Mouse (Mus musculus) lung, postnatal 10 days (tissue): ENCODE measurements at regions not wholly inside any gene's neighbourhood (a gene's known extent, or its start where the extent isn't known, plus 50 kb on each side); places are given as distances from the start of the nearest gene placed in this dataset.

Experiments
- DNase-seq: peaks from one replicate; pipeline ENCODE4 v3.0.0; 2021

DNA sequence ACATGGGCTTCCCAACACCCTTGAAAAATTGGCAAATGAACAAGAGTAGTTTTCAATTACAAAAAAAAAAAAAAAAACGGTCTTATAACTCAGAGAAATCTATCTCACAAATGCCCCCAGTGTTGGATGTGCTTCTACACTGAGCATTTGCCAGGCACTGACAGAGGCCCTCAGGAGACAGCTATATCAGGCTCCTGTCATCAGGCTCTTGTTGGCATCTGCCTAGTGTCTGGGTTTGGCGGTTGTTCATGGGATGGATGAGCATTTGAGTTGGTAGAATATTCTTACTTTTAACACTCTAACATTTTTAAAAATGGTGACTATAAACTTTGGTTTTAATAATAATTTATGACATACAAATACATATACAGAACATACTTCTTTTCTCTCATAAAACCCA lies 1555.4 kb upstream of the Map3k7 start:
- no peak for DNase-seq

DNA sequence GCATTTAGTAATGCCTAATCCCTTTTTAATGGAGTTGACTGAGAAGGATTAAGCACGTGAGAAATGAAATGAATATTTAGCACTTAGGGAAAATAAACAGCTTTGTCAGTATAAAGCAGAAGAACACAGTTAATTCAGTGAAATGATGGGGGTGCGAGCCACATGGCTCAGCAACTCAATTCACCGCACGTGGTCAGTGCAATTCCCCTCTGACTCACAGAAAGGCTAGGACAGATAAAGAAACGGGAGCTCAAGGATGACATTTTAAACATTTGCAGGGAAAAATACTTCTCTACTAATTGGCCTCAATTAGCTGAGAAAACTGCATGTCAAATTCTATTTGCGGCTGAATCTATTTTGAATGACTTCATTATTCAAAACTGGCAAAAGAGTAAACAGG lies 1516.3 kb upstream of the Map3k7 start:
- DNase-seq, result no peak

DNA sequence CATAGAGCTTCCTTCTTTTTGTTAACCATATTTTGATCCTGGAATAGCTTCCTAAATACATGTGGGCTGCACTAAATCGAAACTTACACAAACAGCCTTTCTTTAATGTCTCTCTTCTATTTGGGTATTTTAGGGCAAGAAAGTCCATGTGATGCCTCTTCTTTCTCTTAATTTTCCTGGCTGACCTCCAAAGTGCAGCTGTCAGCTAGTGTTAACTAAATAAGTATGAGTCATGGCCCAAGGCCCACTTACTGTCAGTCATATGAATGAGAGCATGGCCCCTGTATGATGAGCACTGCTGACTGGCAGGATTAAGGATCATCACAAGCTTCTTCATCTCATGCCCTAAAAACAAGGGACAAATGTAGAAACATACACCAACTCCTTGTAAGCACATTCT lies 1513.5 kb upstream of the Map3k7 start:
- DNase-seq, result peak; percentile 17

DNA sequence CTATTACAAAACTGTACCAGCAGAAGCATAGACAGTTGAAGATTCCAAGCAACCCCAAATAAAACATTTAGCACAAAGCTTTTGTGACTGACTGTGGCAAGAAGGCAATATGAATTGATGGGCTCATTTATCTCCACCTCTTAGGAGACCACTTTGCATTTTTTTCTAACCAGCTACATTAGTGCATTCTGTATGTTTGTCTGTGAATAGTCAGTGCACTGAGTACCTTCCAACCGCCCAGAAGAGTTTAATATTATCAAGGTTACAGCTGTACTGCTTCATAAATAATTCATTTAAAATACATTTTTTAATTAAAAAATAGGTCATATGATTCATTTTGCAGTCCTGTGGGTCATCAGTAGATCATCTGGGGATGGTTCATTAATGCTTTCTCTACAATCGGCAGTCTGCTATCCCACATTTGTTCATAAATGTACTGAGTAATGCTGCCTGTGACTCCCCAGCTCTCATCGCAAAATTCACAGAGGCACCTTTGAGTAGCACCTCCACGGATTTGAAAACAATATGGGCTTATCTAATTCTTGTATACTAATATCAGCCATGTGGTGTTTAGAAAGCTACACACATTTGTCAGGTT lies 1496.5 kb upstream of the Map3k7 start:
- DNase-seq, result no peak

DNA sequence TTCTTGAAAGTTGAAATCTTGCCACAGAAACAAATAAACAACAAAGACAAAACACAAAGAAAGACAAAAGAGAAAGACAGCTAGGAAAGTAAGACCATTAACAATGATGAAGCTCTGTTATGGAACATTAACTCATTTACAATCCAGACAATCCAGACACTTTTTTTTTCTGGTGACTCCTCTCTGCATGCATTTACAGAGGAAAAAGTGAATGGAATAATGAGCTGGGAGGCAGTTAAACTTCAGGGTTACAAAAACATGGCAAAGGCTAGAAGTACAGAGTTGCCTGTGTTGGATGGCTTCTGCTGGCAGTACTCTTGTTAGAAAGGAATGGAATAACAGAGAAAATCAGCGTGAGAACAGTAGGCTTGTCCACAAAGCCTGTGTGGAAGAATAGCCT lies 1487.3 kb upstream of the Map3k7 start:
- DNase-seq, result no peak

DNA sequence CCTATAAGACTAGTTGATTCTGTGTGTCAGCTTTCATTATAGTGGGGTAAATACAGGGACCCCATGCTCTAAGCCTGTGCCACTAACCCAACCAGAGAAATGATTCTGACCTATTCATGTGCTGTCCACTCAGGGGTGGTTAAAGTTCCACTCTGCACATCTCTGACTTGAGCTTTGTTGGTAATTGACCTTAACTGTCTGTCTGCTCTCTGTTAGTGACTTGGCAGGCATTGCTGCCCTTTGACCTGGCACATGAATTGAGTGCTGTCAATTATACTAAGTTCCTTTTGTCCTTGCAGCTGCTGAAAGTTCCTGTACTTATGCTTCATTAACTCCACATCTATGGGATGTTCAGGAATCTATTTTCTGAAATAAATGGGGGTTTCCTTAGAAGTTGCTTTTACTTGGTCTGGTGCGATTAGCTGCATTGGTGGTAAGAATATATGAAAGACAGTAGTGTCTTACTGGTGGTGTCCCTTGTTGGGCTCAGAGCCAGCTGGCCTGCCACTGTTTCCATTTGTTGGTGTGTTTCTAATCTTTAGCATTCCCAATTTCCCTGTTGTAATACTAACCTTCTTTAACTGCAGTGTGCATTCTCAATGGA lies 1463.7 kb upstream of the Map3k7 start:
- no peak for DNase-seq
